Mouse (Mus musculus): ENCODE measurements around the gene Rgp1. TPM values are rescaled to one million over a fixed set of nuclear protein-coding genes. Genes with fewer than 3 reads are reported as not detected.
"Not testable (repeated sequence)": the region's sequence is repeated elsewhere in the genome, so short reads cannot be mapped to it uniquely, and the experiment has no call there.

The Rgp1 gene
- polyA plus RNA-seq, 1 experiment from 2014 or later = 45.0 TPM

DNA sequence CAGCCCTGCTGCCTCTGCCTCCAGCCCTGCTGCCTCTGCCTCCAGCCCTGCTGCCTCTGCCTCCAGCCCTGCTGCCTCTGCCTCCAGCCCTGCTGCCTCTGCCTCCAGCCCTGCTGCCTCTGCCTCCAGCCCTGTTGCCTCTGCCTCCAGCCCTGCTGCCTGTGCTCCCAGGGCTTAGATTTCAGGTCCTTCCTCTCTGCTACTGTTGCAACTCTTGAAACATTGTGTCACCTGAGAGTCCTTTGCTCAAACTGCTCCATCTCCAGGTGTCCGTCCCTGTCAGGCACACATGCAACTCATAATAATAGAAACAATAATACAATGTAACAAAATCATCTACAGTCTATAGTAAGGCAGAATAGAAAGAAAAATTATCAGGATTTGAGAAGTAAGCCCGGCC is 18.1 kb downstream of the Rgp1 start:
- 100% methylated on average over 2 of the region's 2 CpGs for WGBS (ENCODE audit: missing documents)
- not testable (repeated sequence) for H3K36me3 ChIP-seq (ENCODE audit: inconsistent target); H3K79me2 ChIP-seq (ENCODE audit: inconsistent target); H3K27ac ChIP-seq; H3K4me3 ChIP-seq (ENCODE audit: inconsistent target)

DNA sequence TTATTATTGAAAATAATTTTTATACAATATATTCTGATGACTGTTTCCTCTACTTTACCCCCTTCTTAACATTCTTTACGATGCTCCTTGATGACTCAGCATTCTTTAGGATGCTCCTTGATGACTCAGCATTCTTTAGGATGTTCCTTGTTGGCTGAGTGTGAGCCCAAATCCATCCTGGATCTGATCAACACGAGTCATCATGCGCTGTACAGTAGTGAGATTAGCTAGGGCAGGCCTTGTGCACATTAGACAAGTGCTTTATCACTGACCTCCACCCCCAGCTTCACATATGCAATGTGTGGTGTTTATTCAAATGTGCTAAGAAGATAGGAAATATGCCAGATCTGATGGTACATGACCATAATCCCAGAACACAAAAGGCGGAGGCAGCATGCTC is 19.7 kb downstream of the Rgp1 start:
- WGBS (ENCODE audit: missing documents) = 74% methylated on average over 4 of the region's 4 CpGs
- Histone ChIP-seq H3K27ac (no peak overlapping the region), H3K36me3 (ENCODE audit: inconsistent target) (no peaks in the 10 kb centered on the region), H3K4me3 (ENCODE audit: inconsistent target) (no peak overlapping the region), H3K79me2 (ENCODE audit: inconsistent target) (no peaks in the 10 kb centered on the region)

DNA sequence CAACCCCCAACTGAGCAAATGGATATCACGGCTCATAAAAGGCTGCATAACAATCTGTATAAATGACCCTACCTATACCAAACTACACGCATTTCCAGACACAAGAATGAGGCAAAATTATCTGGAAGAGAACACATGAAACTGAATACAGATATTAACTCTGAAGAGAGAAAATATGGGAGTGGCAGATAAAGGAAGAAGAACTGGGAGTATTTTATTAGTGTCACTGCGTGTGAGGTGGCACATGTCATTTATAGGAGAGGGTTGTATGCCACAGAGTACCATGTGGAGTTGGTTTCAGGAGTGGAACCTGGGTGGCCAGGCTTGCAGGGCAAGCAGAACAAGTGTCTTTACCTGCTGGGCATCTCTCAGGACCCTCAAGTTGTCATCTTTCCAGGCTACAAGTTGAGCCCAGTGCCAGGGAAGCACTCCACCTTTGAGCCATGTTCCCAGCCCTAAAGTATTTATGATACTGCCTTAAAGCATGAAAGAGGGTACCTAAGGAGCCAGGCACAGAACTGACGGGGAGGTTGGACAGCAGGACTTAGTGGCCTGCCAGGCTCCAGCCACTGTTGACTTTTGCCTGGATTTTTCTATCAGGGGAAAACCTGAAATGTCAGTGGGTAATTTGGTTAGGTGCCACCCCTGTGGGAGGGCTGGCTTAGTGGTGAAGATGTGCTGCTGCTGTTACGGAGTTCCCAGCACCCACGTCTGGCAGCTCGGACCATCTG is 20.3 kb downstream of the Rgp1 start:
- H3K36me3 ChIP-seq (ENCODE audit: inconsistent target) = no peaks in the 10 kb centered on the region
- no peak overlapping the region for H3K27ac ChIP-seq
- H3K4me3 ChIP-seq (ENCODE audit: inconsistent target) = no peak overlapping the region
- no peaks in the 10 kb centered on the region for H3K79me2 ChIP-seq (ENCODE audit: inconsistent target)
- WGBS (ENCODE audit: missing documents) = 93% methylated on average over 7 of the region's 7 CpGs

DNA sequence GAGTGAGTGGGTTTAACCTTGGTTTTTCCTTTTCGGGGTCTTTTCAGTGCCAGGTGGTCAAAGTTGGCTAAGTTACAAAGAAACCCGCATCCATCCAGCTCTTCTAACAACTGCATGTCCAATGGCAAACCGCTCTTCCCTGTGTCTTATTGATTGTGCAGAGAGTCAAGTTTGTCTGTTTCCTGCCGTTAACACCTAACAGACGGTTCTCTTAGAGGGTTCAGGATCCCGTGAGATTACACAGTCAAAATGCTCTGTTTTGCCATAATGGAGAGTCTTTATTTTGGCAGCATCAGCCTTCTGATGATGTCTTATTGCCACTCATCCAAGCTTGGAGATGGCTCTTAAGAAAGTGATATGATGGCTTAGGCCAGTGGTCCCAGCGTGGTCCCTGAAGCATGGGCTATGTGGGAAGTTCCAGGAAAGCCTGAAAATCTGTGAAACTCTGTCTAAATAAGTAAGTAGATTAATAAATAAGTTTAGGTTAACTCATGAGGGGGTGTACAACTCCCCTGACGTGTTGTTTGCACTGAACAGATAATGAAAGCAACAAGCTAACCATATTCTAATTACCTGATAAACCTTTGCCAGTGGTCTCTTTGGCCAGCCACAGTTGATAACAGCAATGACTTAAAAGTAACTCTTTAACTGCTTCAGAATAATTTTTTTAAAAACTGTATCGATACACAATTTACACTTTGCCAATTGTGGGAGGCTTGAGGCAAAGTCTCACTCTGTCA is 21.9 kb downstream of the Rgp1 start:
- WGBS (ENCODE audit: missing documents) = 92% methylated on average over 9 of the region's 9 CpGs
- H3K4me3 ChIP-seq (ENCODE audit: inconsistent target) = no peak overlapping the region
- no peak overlapping the region for H3K27ac ChIP-seq
- H3K36me3 ChIP-seq (ENCODE audit: inconsistent target) = no peaks in the 10 kb centered on the region
- no peaks in the 10 kb centered on the region for H3K79me2 ChIP-seq (ENCODE audit: inconsistent target)

DNA sequence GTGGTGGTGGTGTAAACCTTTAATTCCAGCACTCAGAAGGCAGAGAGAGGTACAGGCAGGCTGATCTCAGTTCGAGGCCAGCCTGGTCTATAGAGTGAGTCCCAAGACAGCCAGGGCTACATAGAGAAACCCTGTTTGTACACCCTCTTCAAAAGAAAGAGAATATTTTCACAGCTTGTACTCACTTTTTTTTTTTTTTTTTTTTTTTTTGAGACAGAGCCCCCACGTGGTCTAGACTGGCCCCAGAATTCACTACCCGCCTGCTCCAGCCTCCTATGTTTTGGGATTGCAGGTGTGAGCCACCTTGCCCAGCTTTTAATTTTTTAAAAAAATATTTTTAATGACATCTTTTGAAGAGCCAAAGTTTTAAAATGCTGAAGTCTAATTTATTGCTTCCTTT is 25.6 kb downstream of the Rgp1 start:
- no peaks in the 10 kb centered on the region for H3K36me3 ChIP-seq (ENCODE audit: inconsistent target)
- no peaks in the 10 kb centered on the region for H3K79me2 ChIP-seq (ENCODE audit: inconsistent target)
- no peak overlapping the region for H3K27ac ChIP-seq
- 71% methylated on average over 3 of the region's 3 CpGs for WGBS (ENCODE audit: missing documents)
- no peak overlapping the region for H3K4me3 ChIP-seq (ENCODE audit: inconsistent target)

DNA sequence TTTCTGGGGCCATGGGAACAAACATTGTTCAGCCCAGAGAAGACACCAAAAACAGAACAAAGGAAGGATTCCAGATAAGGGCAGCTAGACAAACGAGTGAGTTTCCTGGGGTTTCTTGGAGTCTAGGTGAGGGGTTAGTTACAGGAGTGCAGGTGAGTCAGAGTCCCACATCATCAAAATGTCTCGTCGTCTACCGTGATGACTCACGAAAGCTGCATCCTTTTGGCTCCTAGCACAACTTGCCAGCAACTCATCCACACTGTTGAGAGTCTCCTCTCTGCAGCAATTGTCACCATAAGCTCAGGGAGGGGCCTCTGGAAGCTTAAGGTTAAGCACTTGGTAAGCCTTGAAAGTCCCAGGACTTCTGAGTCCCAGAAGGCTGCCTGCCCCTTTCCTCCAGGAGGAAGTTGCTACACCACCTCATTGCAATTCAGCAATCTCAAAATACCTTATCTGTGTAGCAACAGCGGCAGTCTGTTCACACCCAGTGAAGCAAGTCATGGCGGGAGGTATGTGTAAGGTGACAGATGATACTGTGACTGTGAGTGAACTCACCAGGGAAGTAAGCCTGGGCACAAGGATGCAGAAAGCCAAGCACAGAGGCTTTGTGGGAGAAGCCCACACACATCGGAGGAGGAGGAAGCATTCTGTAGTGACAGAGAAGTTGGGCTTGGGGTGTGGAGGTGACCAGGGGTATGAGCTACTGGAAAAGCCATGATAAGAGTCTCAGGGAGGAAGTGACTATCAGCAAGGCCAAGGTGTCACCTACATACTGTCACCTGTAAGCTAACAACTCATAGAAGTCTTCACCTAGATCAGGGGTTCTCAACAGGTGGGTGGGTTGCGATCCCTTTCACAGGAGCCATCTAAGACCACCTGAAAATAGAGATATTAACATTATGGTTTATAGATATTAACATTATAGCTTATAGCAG is 26.5 kb downstream of the Rgp1 start:
- Histone ChIP-seq H3K36me3 (ENCODE audit: inconsistent target) (no peaks in the 10 kb centered on the region), H3K4me3 (ENCODE audit: inconsistent target) (no peak overlapping the region), H3K27ac (no peak overlapping the region), H3K79me2 (ENCODE audit: inconsistent target) (no peaks in the 10 kb centered on the region)
- 35% methylated on average over 9 of the region's 9 CpGs for WGBS (ENCODE audit: missing documents)

DNA sequence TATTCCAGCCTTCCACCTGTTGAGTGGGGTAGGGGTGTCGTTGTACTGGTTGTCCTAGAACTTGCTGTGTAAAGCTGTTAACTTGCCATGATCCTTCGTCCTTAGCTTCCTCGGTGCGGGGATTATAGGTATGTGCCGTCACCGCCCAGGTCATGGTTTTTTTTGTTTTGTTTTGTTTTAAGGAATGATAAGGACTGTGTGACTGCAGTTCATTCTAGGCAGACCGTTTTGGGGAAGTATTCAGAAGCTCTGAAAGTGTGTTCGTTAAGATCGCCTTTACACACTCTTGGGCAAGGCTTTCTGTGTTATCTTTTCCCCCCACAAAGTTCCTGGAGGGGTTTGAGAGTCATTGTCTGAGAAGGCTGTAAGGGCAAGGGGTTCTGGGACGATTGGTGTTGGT is 34.0 kb downstream of the Rgp1 start:
- no peaks in the 10 kb centered on the region for H3K79me2 ChIP-seq (ENCODE audit: inconsistent target)
- WGBS (ENCODE audit: missing documents) = 35% methylated on average over 10 of the region's 10 CpGs
- no peaks in the 10 kb centered on the region for H3K36me3 ChIP-seq (ENCODE audit: inconsistent target)
- H3K27ac ChIP-seq = no peak overlapping the region
- H3K4me3 ChIP-seq (ENCODE audit: inconsistent target) = no peak overlapping the region

DNA sequence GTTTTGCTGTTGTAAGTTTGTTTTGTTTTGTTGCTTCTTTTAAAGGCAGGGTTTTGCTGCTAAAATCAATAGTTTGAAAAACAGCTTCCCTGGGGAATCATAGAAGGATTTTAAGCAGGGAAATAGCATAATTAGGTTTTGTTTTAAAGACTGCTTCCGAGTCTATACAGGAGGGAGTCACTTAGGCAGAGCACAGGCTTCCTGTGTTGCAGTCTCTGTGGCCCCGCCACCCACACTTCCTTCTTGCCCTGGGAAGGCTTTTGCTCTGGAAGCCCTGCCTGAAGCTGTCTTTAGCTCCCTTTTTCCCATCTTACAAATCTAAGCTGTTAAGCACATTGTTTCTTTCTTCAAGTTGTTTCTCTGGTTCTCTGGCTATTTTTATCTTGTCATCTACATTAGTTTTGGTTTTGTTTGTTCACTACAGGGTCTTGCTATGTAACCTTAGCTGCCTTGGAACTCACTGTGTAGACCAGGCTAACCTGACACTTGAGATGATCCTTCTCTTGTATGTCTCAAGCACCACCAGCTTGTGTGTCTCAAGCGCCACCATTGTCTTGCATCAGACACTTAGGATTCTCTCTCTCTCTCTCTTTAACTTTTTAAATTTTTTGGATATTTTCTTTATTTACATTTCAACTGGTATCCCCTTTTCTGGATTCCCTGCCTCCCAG is 34.7 kb downstream of the Rgp1 start:
- Histone ChIP-seq H3K79me2 (ENCODE audit: inconsistent target) (no peaks in the 10 kb centered on the region), H3K27ac (no peak overlapping the region), H3K4me3 (ENCODE audit: inconsistent target) (no peak overlapping the region), H3K36me3 (ENCODE audit: inconsistent target) (no peaks in the 10 kb centered on the region)
- 39% methylated on average over 3 of the region's 3 CpGs for WGBS (ENCODE audit: missing documents)

DNA sequence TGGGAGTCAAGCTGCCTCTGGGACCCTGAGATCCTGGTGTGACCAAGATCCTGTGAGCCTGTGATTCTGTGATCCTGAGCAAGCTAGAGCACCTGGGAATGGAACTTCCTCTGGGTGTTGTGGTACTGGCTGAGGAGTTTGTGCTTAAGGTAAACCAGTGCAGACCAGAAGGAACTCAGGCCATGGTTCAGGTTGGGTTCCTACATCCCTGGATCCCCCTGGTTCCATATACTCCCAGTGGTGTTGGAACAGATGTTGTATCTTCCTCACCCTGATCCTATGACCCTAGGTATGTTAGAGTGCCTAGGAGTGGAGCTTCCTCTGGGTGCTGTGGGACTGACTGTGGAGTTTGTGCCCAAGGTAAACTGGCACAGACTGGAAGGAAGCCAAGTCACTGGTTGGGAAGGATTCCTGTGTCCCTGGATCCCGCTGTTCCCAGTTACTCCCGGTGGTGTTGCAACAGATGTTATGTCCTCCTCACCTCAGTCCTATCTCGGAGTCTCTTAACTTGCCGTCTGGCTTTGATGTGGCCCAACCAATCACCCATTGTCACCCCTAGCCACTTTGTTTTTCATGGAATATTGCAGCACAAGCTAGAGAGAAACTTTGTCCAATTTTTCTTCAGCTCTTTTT is 41.7 kb downstream of the Rgp1 start:
- Histone ChIP-seq H3K79me2 (ENCODE audit: inconsistent target) (no peaks in the 10 kb centered on the region), H3K4me3 (ENCODE audit: inconsistent target) (no peak overlapping the region), H3K27ac (no peak overlapping the region), H3K36me3 (ENCODE audit: inconsistent target) (no peaks in the 10 kb centered on the region)
- WGBS (ENCODE audit: missing documents) = 91% methylated on average over 4 of the region's 4 CpGs

DNA sequence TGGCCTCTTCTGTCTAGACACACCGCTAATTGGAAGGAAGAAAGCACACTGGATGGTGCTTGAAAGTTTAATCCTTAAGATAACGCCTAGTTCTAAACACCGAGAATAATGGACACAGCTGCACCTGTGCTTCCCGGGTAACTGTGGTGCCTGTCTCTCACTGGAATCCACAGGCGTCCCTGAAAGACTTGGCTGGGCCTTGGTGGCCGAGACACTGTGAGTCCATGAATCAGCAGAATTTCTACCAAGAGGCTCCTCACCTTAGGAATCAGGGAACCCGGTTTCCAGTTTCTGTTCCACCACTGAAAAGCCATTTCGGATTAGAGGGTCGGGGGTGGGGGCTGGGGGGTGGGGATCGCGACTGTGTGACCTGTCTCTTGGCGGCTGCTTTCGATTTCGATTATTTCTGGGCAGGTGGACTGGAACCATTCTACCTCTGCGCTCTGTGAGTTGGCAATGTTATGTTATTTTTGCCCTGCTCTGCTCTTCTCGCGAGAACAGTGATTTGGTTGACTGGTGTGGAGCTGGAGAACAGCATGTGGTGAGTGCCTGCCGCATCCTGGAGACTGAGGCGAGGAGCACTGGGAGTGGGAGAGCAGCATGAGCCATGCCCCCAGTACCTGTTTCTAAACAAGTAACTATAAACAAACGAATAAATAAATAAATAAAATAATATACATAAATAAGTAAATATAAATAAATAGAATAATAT is 50.7 kb downstream of the Rgp1 start:
- WGBS (ENCODE audit: missing documents) = 79% methylated on average over 17 of the region's 20 CpGs
- Histone ChIP-seq H3K79me2 (ENCODE audit: inconsistent target) (no peaks in the 10 kb centered on the region), H3K4me3 (ENCODE audit: inconsistent target) (no peak overlapping the region), H3K36me3 (ENCODE audit: inconsistent target) (no peaks in the 10 kb centered on the region), H3K27ac (no peak overlapping the region)

DNA sequence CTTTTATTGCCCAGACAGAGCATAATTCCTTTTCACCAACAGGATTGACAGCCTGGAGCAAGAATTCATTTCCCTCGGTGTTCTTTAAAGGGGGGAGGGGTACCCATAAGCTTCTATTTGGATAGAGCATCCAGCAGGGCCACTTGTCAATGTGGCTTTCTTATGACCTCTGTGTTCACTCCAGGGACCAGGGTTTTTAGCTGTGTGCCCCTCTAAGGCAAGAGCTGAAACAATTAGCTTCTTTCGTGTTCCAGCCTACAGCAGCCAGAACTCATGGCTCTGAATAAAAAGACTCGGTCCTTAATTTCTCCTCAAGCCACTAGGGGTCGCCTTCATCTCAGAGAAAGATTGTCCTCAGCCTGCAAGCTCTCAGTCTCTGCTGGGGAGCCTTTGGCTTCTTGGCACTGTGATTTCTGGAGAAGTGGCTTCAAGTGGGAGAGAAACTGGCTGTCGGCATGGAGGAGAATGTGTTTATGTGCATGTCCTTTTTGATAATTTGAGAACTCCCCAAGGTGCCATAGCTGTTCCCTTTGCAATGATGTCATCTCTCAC is 51.6 kb downstream of the Rgp1 start:
- H3K27ac ChIP-seq = no peak overlapping the region
- no peaks in the 10 kb centered on the region for H3K79me2 ChIP-seq (ENCODE audit: inconsistent target)
- no peaks in the 10 kb centered on the region for H3K36me3 ChIP-seq (ENCODE audit: inconsistent target)
- H3K4me3 ChIP-seq (ENCODE audit: inconsistent target) = no peak overlapping the region
- 6% methylated on average over 5 of the region's 5 CpGs for WGBS (ENCODE audit: missing documents)

DNA sequence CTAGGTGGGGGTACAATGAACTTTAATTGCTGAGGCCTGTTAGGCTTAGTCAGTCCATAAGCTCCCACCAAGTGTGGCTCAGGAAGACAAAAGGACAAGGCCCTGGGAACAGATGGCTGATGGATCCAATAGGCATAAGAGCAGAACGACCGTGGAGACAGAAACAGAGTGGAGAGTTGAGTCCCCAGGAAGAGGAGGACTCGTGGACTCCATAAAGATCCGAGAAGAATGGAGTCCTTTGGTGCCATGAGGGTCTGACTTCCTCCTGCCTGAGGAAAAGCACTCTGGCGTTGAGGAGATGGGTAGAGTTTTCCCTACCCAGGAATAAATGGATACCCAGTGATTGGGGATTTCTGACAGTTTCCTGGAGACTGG is 52.1 kb downstream of the Rgp1 start:
- H3K4me3 ChIP-seq (ENCODE audit: inconsistent target) = no peak overlapping the region
- H3K36me3 ChIP-seq (ENCODE audit: inconsistent target) = no peaks in the 10 kb centered on the region
- WGBS (ENCODE audit: missing documents) = 56% methylated on average over 5 of the region's 5 CpGs
- no peak overlapping the region for H3K27ac ChIP-seq
- no peaks in the 10 kb centered on the region for H3K79me2 ChIP-seq (ENCODE audit: inconsistent target)
